Mouse (Mus musculus) thymus, adult 2 months (tissue): ENCODE measurements around the gene Gm36245.

Source experiments
- CTCF ChIP-seq: fragments of 200-500 bp; IDR thresholded peaks from 2 replicates; pipeline ENCODE4 v1.5.1; 2012; ENCODE audit warnings: mild to moderate bottlenecking, control low read depth, low read length, moderate library complexity, borderline replicate concordance; ENCODE audit not compliant: control insufficient read depth, poor library complexity, insufficient read depth; ENCODE audit errors: extremely low read depth
- POLR2A ChIP-seq: fragments of 200-500 bp; IDR thresholded peaks from 2 replicates; pipeline ENCODE4 v1.6.1; 2012; ENCODE audit warnings: mild to moderate bottlenecking, low read length, control low read depth, moderate library complexity; ENCODE audit not compliant: control insufficient read depth, poor library complexity, insufficient read depth; ENCODE audit errors: extremely low read depth

DNA sequence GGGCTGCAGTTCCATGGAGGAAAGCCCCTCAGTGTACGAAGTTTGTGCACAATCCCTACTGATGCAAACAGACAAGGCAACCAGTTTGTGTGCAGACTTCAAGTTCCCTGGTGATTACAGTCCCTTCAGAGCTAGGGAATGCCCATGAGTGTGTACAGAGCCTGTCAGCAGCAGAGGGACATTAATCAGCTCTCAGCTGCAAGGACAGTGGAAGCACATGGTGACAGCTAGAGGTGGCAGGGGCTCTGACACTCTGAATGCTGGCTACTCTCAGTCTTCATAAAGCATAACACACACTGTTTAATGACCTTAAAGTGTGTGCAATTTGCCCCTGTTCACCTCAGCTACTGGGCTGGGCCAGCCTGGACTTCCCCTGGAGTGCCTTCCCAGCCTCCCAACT, 5.5 kb upstream of the Gm36245 start:
- TF ChIP-seq CTCF (no peak), POLR2A (no peak)
